Mouse (Mus musculus) lung, postnatal 10 days (tissue): ENCODE measurements around the gene Tmem230.
"Not testable (repeated sequence)": the region's sequence is repeated elsewhere in the genome, so short reads cannot be mapped to it uniquely, and the experiment has no call there.

Experiments used
- DNase-seq: peaks from one replicate; pipeline ENCODE4 v3.0.0; 2021

Tmem230 gene

DNA sequence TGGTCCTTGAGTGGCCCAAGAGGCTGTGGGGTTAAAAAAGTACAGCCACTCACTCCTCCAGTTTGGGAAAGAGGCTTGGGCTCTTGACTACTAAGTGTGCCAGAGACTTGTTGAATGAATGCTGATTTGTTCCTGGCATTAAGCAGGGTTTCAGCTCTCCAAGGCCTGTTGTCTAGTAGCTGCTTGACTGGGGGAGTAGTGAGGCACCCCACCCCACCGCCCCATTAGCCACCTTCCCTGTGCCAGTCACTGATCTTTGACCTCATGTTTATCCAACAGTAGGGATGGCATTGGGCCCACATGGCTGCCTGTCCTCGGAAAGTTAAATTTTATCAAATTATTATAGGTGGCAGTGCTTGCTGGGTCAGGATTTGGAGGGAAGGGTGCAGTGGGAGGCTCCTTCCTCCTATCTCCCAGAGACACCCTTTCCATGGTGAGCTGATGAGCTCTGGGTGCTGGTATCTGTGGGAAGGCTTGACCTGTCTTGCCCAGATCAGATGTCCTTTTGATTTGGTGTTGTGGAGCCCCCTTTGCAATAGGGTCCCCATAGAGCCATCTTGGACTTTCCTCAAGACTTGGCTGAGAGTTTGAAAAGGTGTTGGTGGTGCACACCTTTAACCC, 22.8 kb upstream of the Tmem230 start:
- DNase-seq, result no peak

DNA sequence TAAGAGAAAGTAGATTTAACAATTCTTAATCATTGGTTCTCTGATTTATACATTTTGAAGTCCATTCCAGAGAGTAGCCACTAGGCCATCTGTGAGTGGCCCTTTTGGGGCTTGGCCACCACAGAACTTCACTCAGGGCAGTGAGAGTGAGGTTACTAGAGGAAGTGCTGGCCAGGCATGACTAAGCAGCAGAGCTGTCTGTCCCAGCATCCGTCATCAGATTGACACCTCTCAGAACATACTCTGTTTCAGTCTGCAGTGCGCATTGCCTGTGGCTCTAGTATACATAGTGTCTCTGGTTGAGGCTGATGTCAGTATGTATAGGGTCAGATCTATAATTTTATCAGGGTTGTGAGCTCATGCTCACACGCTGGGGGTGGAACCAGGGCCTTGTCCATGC, 21.6 kb upstream of the Tmem230 start:
- no peak for DNase-seq

DNA sequence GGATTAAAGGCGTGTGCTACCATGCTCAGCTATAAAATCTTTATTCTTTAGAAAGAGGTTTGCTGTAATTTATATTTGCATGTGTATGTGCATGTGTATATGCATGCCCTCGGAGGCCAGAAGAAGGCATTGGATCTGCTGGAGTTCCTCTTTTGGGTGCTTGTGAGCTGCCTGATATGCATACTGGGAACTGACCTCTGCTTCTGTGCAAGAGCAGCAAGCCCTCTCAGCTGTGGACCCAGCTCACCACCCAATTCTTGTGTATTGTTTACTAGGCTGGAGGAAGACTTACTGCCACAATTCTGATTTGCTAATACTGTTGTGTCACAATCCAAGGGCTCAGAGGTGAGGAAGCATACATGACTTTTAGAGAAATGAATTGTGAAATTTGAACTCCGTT, 18.5 kb upstream of the Tmem230 start:
- DNase-seq, result peak; percentile 19

DNA sequence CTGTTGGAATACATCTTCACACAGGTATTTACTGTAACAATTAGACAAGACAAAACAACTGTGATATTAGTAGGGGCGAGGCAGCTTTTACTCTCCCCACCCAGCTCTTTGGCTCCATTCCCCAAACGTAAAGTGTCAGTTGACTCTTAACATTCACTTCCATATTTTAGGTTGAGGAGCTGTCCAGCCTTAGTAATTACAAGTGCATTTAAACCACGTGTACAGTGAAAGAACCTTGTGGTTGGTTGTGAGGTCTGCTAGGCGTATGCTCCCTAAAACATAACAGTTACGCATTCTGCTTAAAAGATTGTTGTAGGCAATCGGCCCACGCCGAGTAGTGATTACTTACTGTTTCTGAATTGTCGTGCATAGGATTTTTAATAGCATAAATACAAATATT, 17.6 kb upstream of the Tmem230 start:
- peak; percentile 11 for DNase-seq

- peak; percentile 21 for DNase-seq
These were observed 16.7 kb upstream of the Tmem230 start for GRCm38 (mm10) chr2:132264266-132264710.

- peak; percentile 36 for DNase-seq
These were observed 16.0 kb upstream of the Tmem230 start for GRCm38 (mm10) chr2:132263421-132264265.

- DNase-seq, result peak; percentile 99
These were observed 15.3 kb upstream of the Tmem230 start, which contains the start of gene Cds2 for GRCm38 (mm10) chr2:132262879-132263398. Cds2 (plus strand) TSS chr2:132263148.

DNA sequence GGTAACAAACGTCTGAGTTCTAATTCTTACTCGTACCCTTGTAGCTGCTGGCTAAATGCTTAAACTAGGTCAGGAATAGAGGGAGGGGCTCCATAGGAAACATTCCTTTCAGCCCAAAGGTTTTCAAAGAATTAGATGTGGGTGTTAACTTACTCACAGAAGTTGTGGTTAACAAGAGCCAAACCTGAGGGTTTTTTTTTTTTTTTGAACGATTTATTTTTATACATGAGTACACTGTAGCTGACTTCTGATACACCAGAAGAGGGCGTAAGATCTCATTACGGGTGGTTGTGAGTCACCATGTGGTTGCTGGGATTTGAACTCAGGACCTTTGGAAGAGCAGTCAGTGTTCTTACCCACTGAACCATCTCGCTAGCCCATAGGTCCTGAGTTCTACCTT, 14.6 kb upstream of the Tmem230 start:
- DNase-seq, result no peak

- no peak for DNase-seq
These were observed 13.0 kb upstream of the Tmem230 start for GRCm38 (mm10) chr2:132260601-132261000.

DNA sequence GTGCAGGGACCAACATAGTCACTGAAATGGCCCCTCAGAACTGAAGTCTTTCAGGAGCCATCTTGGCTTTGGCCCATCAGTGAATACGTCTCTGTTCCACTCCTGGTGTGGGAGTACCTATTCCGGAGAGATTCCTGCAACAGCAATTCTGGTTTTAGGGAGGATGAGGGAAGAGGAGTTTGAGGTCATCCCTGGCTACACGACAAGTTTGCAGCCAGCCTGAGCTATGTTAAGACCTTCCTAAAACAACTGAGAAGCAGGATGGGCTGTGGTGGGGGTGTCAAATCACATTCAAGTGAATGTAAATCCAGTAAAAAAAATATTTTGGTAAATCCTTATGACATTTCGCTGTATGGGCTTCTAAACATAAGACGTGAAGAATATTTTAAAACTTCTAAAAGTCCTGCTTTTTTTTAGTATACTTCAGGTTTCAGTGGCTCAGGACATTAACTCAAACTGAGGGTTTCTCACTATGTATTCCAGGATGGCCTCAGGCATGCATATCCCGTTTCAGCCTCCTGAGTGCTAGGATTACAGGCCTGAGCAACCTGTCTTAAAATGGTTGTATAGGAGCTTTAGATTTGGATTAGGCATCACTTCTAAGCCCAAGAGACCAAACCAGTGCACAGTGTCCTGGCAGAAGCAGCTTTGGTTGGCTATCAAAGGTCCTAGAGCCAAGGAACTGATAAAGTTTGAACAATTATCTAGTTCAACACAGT, 9.9 kb upstream of the Tmem230 start:
- DNase-seq, result no peak

DNA sequence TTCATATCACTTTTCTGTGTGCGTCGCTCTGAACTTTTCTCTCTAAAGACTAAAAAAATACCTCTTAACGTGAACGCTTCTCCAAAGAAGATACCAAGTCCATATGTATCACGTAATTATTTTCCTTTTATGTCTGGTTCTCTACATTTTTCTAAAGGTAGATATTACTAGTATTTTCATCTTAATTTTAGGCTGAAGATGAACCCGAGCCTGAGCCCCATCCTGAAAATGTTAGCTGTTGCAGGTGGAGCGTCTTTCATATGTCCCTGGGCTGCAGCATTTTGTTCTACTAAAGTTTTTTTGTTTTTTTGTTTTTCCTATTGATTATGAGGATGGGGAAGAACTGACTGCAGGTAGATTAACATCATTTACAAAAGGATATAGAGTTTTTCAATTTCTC, 6.0 kb upstream of the Tmem230 start:
- DNase-seq, result no peak

- DNase-seq, result peak; percentile 99
These were observed 5.2 kb upstream of the Tmem230 start, which contains the start of gene Pcna for GRCm38 (mm10) chr2:132252542-132253528. Pcna (minus strand) TSS chr2:132253314.

GRCm38 (mm10) chr2:132251911-132252310, 4.3 kb upstream of the Tmem230 start:
- no peak for DNase-seq

- no peak for DNase-seq
These were observed 4.2 kb downstream of the Tmem230 start for GRCm38 (mm10) chr2:132243370-132243769.

DNA sequence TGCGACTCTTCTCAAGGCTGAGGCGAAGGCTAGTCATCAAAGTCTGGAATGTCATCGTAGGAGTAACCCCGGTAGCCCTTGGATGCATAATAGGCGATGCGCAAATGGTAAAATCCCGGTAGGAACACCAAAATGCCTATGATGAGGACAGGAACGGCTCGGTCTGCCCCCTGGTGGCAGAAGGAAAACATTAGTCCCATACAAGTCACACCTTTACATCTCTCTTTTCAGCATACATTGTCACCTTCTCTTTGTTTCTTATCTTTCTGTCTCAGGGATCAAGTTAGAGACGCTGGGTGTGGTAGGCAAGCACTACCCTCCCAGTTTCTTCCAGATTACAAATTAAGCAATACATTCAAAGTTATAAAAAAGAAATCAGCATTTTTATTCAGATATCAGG, 7.2 kb downstream of the Tmem230 start:
- peak; percentile 64 for DNase-seq

DNA sequence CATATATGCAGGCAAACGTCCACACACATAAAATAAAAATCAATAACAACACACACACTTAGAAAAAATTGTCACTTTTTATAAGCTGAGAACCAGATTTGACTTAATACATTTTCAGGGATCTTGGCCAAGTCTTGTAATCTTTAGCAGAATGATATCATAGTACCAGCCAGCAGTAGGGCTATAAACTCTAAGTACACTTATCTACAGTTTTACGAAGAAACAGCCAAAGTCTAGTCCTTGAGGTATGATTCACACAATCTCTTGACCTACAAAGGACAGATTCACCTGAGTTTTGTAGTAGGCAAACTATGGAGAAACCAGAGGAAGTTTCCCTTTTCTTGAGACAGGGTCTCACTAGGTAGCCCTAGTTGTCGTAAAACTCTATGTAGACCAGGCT, 8.2 kb downstream of the Tmem230 start:
- not testable (repeated sequence) for DNase-seq

- DNase-seq, result no peak
These were observed 11.6 kb downstream of the Tmem230 start for GRCm38 (mm10) chr2:132235975-132236374.

GRCm38 (mm10) chr2:132235291-132235690, 12.3 kb downstream of the Tmem230 start:
- DNase-seq, result no peak

DNA sequence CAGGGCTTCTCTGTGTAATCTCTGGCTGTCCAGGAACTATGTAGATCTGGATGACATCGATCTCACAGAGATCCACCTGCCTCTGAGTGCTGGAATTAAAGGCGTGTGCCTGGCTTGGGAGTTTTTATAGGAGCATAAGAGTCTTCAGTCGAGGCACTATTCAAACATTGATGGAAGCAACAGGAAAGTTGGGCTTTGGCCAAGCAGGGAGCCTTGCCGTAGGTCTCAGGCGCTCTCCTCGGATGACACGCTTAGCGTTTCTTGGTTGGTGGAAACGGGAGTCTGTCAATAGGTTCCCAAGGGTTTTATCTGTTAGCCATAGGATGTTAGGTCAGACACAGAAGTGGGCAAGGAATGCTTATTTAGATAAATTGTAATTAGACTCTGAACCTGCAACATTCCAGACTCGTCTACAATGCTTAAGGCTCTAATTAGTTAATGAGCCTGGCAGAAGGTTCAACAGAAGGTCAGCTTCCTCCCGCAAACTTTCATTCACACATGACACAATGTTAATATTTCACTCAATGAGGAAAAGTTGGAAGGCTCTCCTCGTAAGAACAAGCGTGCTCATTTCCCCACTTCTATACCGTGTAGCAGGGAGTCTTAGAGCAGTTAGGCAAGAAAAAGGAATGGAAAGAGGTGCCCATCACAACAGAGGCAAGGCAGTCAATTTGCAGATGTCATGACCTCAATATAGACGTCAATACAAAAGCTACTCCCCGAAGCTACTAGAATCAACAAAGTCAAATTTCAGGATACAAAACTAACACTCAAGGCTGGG, 13.4 kb downstream of the Tmem230 start:
- DNase-seq, result no peak

GRCm38 (mm10) chr2:132232413-132232945, 15.1 kb downstream of the Tmem230 start:
- no peak for DNase-seq

DNA sequence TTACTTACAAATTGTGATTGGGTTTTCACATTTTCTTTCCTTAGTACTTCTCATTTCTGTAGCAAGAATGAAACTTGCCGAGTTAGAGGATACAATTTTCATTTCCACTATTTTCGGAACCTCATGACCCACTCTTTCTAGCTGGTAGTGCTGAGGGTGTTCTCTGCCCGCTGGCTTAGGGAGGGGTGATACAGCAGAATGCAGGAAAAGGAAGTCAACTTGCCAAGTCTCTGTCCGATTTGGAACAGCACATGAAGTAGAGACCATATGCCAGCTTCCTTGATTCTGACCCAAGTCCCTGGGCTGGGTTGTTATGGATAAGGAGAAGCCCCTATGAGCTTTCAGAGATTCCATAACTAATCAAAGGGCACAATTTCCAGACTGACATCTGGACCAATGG, 23.2 kb downstream of the Tmem230 start:
- DNase-seq, result no peak
